Comparison of ENCODE assay signal across 19 mouse cellular contexts in the genomic region with DNA sequence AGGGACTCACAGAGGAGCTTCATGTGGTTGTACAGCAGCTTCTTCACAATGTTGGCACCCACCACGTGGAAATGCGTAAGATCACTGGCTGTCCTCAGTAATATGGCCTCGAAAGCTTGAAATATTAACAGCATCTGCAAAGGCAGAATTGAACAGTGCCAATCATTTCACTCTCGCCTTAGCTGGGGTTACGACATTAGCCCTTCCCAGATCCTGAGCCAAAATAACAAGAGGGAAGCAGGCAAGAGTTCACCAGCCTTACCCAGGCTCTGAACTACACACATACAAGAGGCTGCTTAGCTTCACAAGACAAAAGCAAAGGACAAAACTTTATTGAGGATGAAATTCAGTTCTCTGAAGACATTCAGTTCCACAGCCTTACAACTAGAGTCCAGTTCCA. TPM values are rescaled to one million over a fixed set of nuclear protein-coding genes. Genes with fewer than 3 reads are reported as not detected.
"Had no signal": no experiment of that assay in that cellular context is flagged by ENCODE, and none has a peak within 500 bp of the region (broad histone marks: within the 10 kb centered on the region; RNA-seq: fewer than 3 reads in every experiment).

No protein-coding gene starts in this region.

- H3K4me3 ChIP-seq: lung, embryonic 15.5 days; megakaryocyte, embryonic 14.5 days; midbrain, embryonic 13.5 days; midbrain, embryonic 15.5 days; neural tube, embryonic 12.5 days; stomach, embryonic 15.5 days had no signal

- ATAC-seq: lung, postnatal 0 days; midbrain, embryonic 13.5 days; midbrain, embryonic 15.5 days had no signal

- H3K27ac ChIP-seq: lung, embryonic 15.5 days; macrophage; midbrain, embryonic 13.5 days; midbrain, embryonic 15.5 days; neural tube, embryonic 12.5 days; stomach, embryonic 15.5 days; stomach, postnatal 0 days had no signal

- DNase-seq: lung, adult 2 months; lung, postnatal 14 days; lung, postnatal 36 days; right cerebral cortex, postnatal 14 days; thymus, adult 2 months; thymus, postnatal 25 days; thymus, postnatal 4 days had no signal

RNA-seq across cellular contexts. Expression of a gene that starts 22.1 kb away (rescaled TPM):
- total RNA-seq: megakaryocyte progenitor cell, adult 5-6 weeks; monocyte, adult 5-6 weeks; neutrophil, adult 5-6 weeks had no signal
- polyA plus RNA-seq: macrophage had no signal
